Mouse (Mus musculus) layer of hippocampus, adult 6 months (tissue): Measurements from ENCODE around the gene Otud6a. TPM values are rescaled to one million over a fixed set of nuclear protein-coding genes. Genes with fewer than 3 reads are reported as not detected.

Source experiments
- long read RNA-seq, 2 experiments: library from polyadenylated mRNA; unstranded; transcript quantifications; one replicate each; pipeline ENCODE4 v2.0.0; 2019 to 2020
- microRNA-seq: library from miRNA; unstranded; fragments of <30 nt; microRNA quantifications from one replicate; pipeline ENCODE4 v1.2.0, GENCODE M21; 2020
- polyA plus RNA-seq: library from polyadenylated mRNA; unstranded; fragments of <200 nt; fragmentation: Nextera tagmentation; gene quantifications from 2 replicates; pipeline ENCODE4 v1.2.3, GENCODE M21; 2021

Gene Otud6a
- not detected in 2 replicates for polyA plus RNA-seq
- long read RNA-seq, experiment 1: 0 reads
- long read RNA-seq, experiment 2: 0 reads

DNA sequence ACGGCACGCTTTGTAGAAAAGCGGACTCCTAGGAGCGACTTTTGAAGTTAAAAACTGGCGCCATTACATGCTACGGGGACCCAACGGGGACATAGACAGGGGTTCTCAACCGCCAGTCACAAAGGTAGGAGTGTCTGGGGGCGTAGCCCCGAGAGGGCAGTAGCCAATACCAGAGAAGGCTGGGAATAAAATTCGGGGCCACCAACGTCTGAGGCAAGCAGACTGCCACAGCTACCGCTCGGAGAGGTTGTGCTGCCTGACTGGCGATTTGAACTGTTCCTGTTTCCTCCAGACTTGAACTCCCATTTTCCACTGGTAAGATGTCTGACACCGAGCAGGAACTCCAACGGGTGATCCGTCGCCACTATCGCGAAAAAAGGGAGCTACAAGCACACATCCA, at the start of gene Otud6a:
Gene Otud6a, plus strand, starts transcription at position 321 of the 400 bp plus-strand sequence.

DNA sequence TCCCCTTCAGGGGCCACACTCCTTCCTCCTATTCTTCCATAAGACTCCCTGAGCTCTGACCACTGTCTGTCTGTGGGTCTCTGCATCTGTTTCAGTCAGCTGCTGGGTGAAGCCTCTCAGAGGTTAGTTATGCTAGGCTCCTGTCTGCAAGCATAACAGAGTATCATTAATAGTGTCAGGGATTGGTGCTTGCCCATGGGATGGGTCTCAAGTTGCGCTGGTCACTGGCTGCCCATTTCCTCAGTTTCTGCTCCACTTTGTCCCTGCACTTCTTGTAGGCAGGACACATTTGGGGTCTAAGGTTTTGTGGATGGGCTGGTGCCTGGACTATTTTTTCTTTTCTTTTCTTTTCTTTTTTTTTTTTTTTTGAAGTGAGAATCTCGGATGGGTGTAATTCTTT, 13.8 kb downstream of the Otud6a start, which contains the start of gene Awat2:
Gene Awat2, minus strand, starts transcription at position 101 of the 400 bp plus-strand sequence.

Small RNA genes lying within 50 kb of the gene (microRNA-seq; reads per million reads assigned to microRNA genes)
- 1,938 reads per million, percentile 87 among the genes with 10 or more reads in this experiment for gene Mir676

Other genes with a start within 250 kb of the Otud6a start
- gene Awat2, start 13.7 kb downstream of the Otud6a start, polyA plus RNA-seq: 0.21 and 0.26 TPM in 2 replicates
- 27.0 and 31.3 TPM in 2 replicates for gene Igbp1, start 65.3 kb downstream of the Otud6a start, polyA plus RNA-seq
- 0.04 TPM in 1 of 2 replicates, not detected in the other for gene Dgat2l6, start 95.8 kb downstream of the Otud6a start, polyA plus RNA-seq
- gene Awat1, start 143.2 kb downstream of the Otud6a start, polyA plus RNA-seq: not detected in 2 replicates
- not detected in 2 replicates for gene P2ry4, start 165.9 kb downstream of the Otud6a start, polyA plus RNA-seq
- 0.18 TPM in 1 of 2 replicates, not detected in the other for gene Arr3, start 176.5 kb downstream of the Otud6a start, polyA plus RNA-seq
- 0.18 and 0.21 TPM in 2 replicates for gene Kif4, start 196.7 kb downstream of the Otud6a start, polyA plus RNA-seq
- 84.5 and 94.6 TPM in 2 replicates for gene Pdzd11, start 197.6 kb downstream of the Otud6a start, polyA plus RNA-seq